Mouse (Mus musculus) kidney, adult 2 months (tissue): Measurements from ENCODE around the gene Ntm. TPM values are rescaled to one million over a fixed set of nuclear protein-coding genes. Genes with fewer than 3 reads are reported as not detected.
A peak's percentile ranks its signal among the peaks of the same experiment; 100 is the strongest.

Experiments used
- DNase-seq: peaks from one replicate; pipeline ENCODE4 v3.0.0; 2021
- H3K27ac ChIP-seq: fragments of 200-500 bp; 2 replicates; pipeline ENCODE4 v1.5.1; 2012; ENCODE audit warnings: low read depth, low read length, control low read depth, inconsistent platforms; ENCODE audit not compliant: insufficient read depth
- H3K27me3 ChIP-seq: fragments of 200-500 bp; replicated peaks from 2 replicates; pipeline ENCODE4 v1.6.1; 2012; ENCODE audit warnings: mild to moderate bottlenecking, moderate library complexity, low read length, inconsistent platforms; ENCODE audit not compliant: control insufficient read depth, insufficient read depth
- H3K36me3 ChIP-seq: fragments of 200-500 bp; 2 replicates; pipeline ENCODE4 v1.6.1; 2012; ENCODE audit warnings: mild to moderate bottlenecking, moderate library complexity, low read length, inconsistent platforms; ENCODE audit not compliant: control insufficient read depth, insufficient read depth
- H3K4me1 ChIP-seq: fragments of 200-500 bp; 2 replicates; pipeline ENCODE4 v1.6.1; 2011; ENCODE audit warnings: low read length; ENCODE audit not compliant: control insufficient read depth, insufficient read depth
- H3K4me3 ChIP-seq: fragments of 200-500 bp; 2 replicates; pipeline ENCODE4 v1.5.1; 2011; ENCODE audit warnings: mild to moderate bottlenecking, low read depth, low read length, control low read depth; ENCODE audit not compliant: insufficient read depth
- CTCF ChIP-seq: fragments of 200-500 bp; conservative IDR thresholded peaks from 2 replicates; pipeline ENCODE4 v1.5.1; 2011; ENCODE audit warnings: low read depth, mild to moderate bottlenecking, control low read depth, low read length, moderate library complexity, mixed read lengths; ENCODE audit not compliant: insufficient read depth, insufficient read length
- POLR2A ChIP-seq: fragments of 200-500 bp; IDR thresholded peaks from one replicate; pipeline ENCODE4 v1.6.1; 2011; ENCODE audit warnings: low read depth, low read length, control low read depth
- WGBS: fragments of 180-500 bp; shearing (Covaris S2); methylation state at CpG from one replicate; pipeline ENCODE4 v1.1.7; 2018; 5-methylcytosine and 5-hydroxymethylcytosine counted together
- polyA plus RNA-seq: library from polyadenylated mRNA; depleted of rRNA; stranded (reverse); fragments of >200 nt; gene quantifications from 2 replicates; pipeline ENCODE4 v1.2.3, GENCODE M21; 2012

Ntm gene
- polyA plus RNA-seq, 1 experiment = 0.74 TPM

GRCm38 (mm10) chr9:29754374-29754773 lies 208.6 kb downstream of the Ntm start:
- TF ChIP-seq POLR2A = no peak
- TF ChIP-seq CTCF = no peak
- Histone ChIP-seq H3K36me3 (no peaks in the 10 kb centered on the region), H3K4me3 (no peak overlapping the region), H3K4me1 (0 out of 2 replicates have a peak, but pooled peaks cover 3% of the 10 kb centered on the region), H3K27me3 (peaks cover 1% of the 10 kb centered on the region; the same call in 1 of the 2 replicates), H3K27ac (no peak overlapping the region)
- no peak for DNase-seq

- TF ChIP-seq CTCF (no peak; the same call in 1 of the 2 replicates), POLR2A (no peak)
- H3K4me1 ChIP-seq = 0 out of 2 replicates have a peak, but pooled peaks cover 3% of the 10 kb centered on the region
- no peak overlapping the region for H3K4me3 ChIP-seq
- DNase-seq = peak; percentile 29
- WGBS = 24% methylated on average over 1 of the region's 1 CpGs
- peaks cover 1% of the 10 kb centered on the region; the same call in 1 of the 2 replicates for H3K27me3 ChIP-seq
- H3K27ac ChIP-seq = no peak overlapping the region
- H3K36me3 ChIP-seq = no peaks in the 10 kb centered on the region
Measured at GRCm38 (mm10) chr9:29751396-29751795, 211.5 kb downstream of the Ntm start.

- DNase-seq = peak; percentile 7
- no peak overlapping the region for H3K27ac ChIP-seq
- 5% methylated on average over 15 of the region's 15 CpGs for WGBS
- H3K27me3 ChIP-seq = peaks cover 1% of the 10 kb centered on the region; the same call in 1 of the 2 replicates
- H3K4me3 ChIP-seq = peak overlapping the region; percentile 39; the same call in 1 of the 2 replicates
- no peaks in the 10 kb centered on the region for H3K36me3 ChIP-seq
- 0 out of 2 replicates have a peak, but pooled peaks cover 3% of the 10 kb centered on the region for H3K4me1 ChIP-seq
- TF ChIP-seq CTCF (no peak), POLR2A (no peak)
Measured at GRCm38 (mm10) chr9:29750371-29751014, 212.4 kb downstream of the Ntm start.

GRCm38 (mm10) chr9:29748070-29748469 lies 214.9 kb downstream of the Ntm start:
- H3K36me3 ChIP-seq = no peaks in the 10 kb centered on the region
- H3K4me3 ChIP-seq = no peak overlapping the region
- H3K27me3 ChIP-seq = peaks cover 1% of the 10 kb centered on the region; the same call in 1 of the 2 replicates
- 66% methylated on average over 4 of the region's 4 CpGs for WGBS
- no peak for DNase-seq
- 0 out of 2 replicates have a peak, but pooled peaks cover 3% of the 10 kb centered on the region for H3K4me1 ChIP-seq
- TF ChIP-seq POLR2A = no peak
- no peak for TF ChIP-seq CTCF
- H3K27ac ChIP-seq = no peak overlapping the region

- 23% methylated on average over 9 of the region's 9 CpGs for WGBS
- no peak for DNase-seq
- Histone ChIP-seq H3K4me1 (no peaks in the 10 kb centered on the region), H3K27me3 (no peaks in the 10 kb centered on the region), H3K27ac (no peak overlapping the region), H3K36me3 (no peaks in the 10 kb centered on the region), H3K4me3 (no peak overlapping the region)
- no peak for TF ChIP-seq CTCF
- TF ChIP-seq POLR2A = no peak
Measured at GRCm38 (mm10) chr9:29738835-29739526, 224.0 kb downstream of the Ntm start.

- Histone ChIP-seq H3K27me3 (no peaks in the 10 kb centered on the region), H3K27ac (no peak overlapping the region), H3K36me3 (no peaks in the 10 kb centered on the region), H3K4me1 (no peaks in the 10 kb centered on the region), H3K4me3 (no peak overlapping the region)
- TF ChIP-seq POLR2A (no peak), CTCF (no peak)
- 12% methylated on average over 3 of the region's 3 CpGs for WGBS
- peak; percentile 23 for DNase-seq
Measured at GRCm38 (mm10) chr9:29736031-29736430, 226.9 kb downstream of the Ntm start.

- no peak overlapping the region for H3K4me3 ChIP-seq
- H3K36me3 ChIP-seq = no peaks in the 10 kb centered on the region
- no peaks in the 10 kb centered on the region for H3K4me1 ChIP-seq
- no peak for TF ChIP-seq CTCF
- 85% methylated on average over 3 of the region's 3 CpGs for WGBS
- no peaks in the 10 kb centered on the region for H3K27me3 ChIP-seq
- no peak overlapping the region for H3K27ac ChIP-seq
- no peak for DNase-seq
Measured at GRCm38 (mm10) chr9:29732895-29733294, 230.0 kb downstream of the Ntm start.
